Mouse (Mus musculus) T-helper 1 cell (primary cell): ENCODE data around the gene Tead4.

Experiments
- in situ Hi-C: fragments of 300-600 bp; cut with MboI, MseI; formaldehyde crosslinking; loops from one replicate; pipeline ENCODE4 v1.15.1; 2025; ENCODE audit warnings: high pct_unique_total_duplicates

The Tead4 gene

GRCm38 (mm10) chr6:128295876-128296749 is 4.5 kb downstream of the Tead4 start:
- in situ Hi-C loops, result no loop called here

GRCm38 (mm10) chr6:128291284-128291683 is 9.3 kb downstream of the Tead4 start:
- in situ Hi-C loops, result no loop called here

GRCm38 (mm10) chr6:128288681-128289080 is 11.9 kb downstream of the Tead4 start:
- in situ Hi-C loops, result no loop called here

GRCm38 (mm10) chr6:128285792-128286430 is 14.7 kb downstream of the Tead4 start:
- in situ Hi-C loops, result no loop called here

- in situ Hi-C loops, result no loop called here
Measured at GRCm38 (mm10) chr6:128282126-128282525, 18.5 kb downstream of the Tead4 start.

GRCm38 (mm10) chr6:128280472-128281145 is 20.0 kb downstream of the Tead4 start:
- in situ Hi-C loops, result no loop called here

GRCm38 (mm10) chr6:128279608-128280007 is 21.0 kb downstream of the Tead4 start:
- in situ Hi-C loops, result no loop called here

GRCm38 (mm10) chr6:128279099-128279498 is 21.5 kb downstream of the Tead4 start:
- in situ Hi-C loops, result no loop called here

- in situ Hi-C loops, result no loop called here
Measured at GRCm38 (mm10) chr6:128277132-128278085, 23.2 kb downstream of the Tead4 start.

- in situ Hi-C loops, result no loop called here
Measured at GRCm38 (mm10) chr6:128276349-128276748, 24.3 kb downstream of the Tead4 start.

GRCm38 (mm10) chr6:128275506-128276064 is 25.0 kb downstream of the Tead4 start:
- in situ Hi-C loops, result no loop called here

- in situ Hi-C loops, result no loop called here
Measured at GRCm38 (mm10) chr6:128273507-128273906, 27.1 kb downstream of the Tead4 start.

GRCm38 (mm10) chr6:128272754-128273153 is 27.9 kb downstream of the Tead4 start:
- in situ Hi-C loops, result no loop called here

GRCm38 (mm10) chr6:128269850-128270249 is 30.8 kb downstream of the Tead4 start:
- in situ Hi-C loops, result no loop called here

- in situ Hi-C loops, result no loop called here
Measured at GRCm38 (mm10) chr6:128264870-128265526, 35.6 kb downstream of the Tead4 start.

GRCm38 (mm10) chr6:128261486-128261885 is 39.1 kb downstream of the Tead4 start:
- in situ Hi-C loops, result no loop called here

GRCm38 (mm10) chr6:128259252-128259651 is 41.4 kb downstream of the Tead4 start:
- in situ Hi-C loops, result no loop called here

GRCm38 (mm10) chr6:128255941-128256340 is 44.7 kb downstream of the Tead4 start:
- in situ Hi-C loops, result no loop called here

- in situ Hi-C loops, result no loop called here
Measured at GRCm38 (mm10) chr6:128255292-128255691, 45.3 kb downstream of the Tead4 start.

GRCm38 (mm10) chr6:128254551-128254950 is 46.1 kb downstream of the Tead4 start:
- in situ Hi-C loops, result no loop called here
